Mouse (Mus musculus) embryonic fibroblast, embryonic 13.5 days (primary cell): ENCODE measurements around the gene Gch1.

ENCODE experiments used
- CTCF ChIP-seq: IDR thresholded peaks from 2 replicates; pipeline ENCODE4 v1.5.1; 2011; ENCODE audit warnings: mild to moderate bottlenecking, control low read depth, low read length, moderate library complexity, borderline replicate concordance; ENCODE audit not compliant: insufficient read depth
- POLR2A ChIP-seq: IDR thresholded peaks from 2 replicates; pipeline ENCODE4 v1.6.1; 2011; ENCODE audit warnings: low read depth, mild to moderate bottlenecking, control low read depth, low read length, moderate library complexity

DNA sequence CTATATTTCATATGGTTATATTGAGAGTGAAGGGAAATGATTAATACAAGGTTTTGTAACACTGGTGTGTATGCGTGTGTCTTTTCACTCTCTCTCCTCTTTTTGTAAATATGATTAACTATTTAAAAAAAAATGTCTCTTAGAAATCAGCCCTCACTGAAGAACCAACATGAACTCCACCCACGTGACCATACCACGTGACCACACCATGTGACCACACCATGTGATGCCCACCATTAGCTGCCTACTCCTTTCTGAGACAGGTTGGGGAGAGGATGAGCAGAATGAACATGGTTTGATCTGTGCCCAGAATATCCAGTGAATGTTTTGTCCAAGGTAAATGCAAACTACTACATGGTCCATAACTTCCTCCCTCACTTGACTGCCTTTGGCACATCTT lies 83.5 kb downstream of the Gch1 start:
- TF ChIP-seq POLR2A (no peak), CTCF (no peak)
